Mouse (Mus musculus) neural tube, embryonic 15.5 days (tissue): ENCODE results near the gene Spa17. TPM values are rescaled to one million over a fixed set of nuclear protein-coding genes. Genes with fewer than 3 reads are reported as not detected.

Experiments
- ATAC-seq: fragments of 200-750 bp; cut with Nextera tagmentation; 2 replicates; pipeline ENCODE4 v1.8.0; 2017; ENCODE audit warnings: mild to moderate bottlenecking, moderate TSS enrichment, moderate library complexity; ENCODE audit not compliant: low FRiP score
- H3K27ac ChIP-seq: fragments of 300-500 bp; sonication (generic); replicated peaks from 2 replicates; pipeline ENCODE4 v1.5.1; 2015; ENCODE audit warnings: mild to moderate bottlenecking, inconsistent platforms
- H3K27me3 ChIP-seq: fragments of 300-500 bp; sonication (generic); replicated peaks from 2 replicates; pipeline ENCODE4 v1.6.1; 2015; ENCODE audit warnings: inconsistent platforms
- H3K36me3 ChIP-seq: fragments of 300-500 bp; sonication (generic); 2 replicates; pipeline ENCODE4 v1.6.1; 2015; ENCODE audit warnings: inconsistent platforms
- H3K4me1 ChIP-seq: fragments of 300-500 bp; sonication (generic); 2 replicates; pipeline ENCODE4 v1.6.1; 2015; ENCODE audit warnings: inconsistent platforms
- H3K4me2 ChIP-seq: fragments of 300-500 bp; sonication (generic); 2 replicates; pipeline ENCODE4 v1.6.1; 2015; ENCODE audit warnings: inconsistent platforms, mild to moderate bottlenecking, moderate library complexity
- H3K4me3 ChIP-seq: fragments of 300-500 bp; sonication (generic); replicated peaks from 2 replicates; pipeline ENCODE4 v1.5.1; 2015; ENCODE audit warnings: mild to moderate bottlenecking, inconsistent platforms
- H3K9ac ChIP-seq: fragments of 300-500 bp; sonication (generic); replicated peaks from 2 replicates; pipeline ENCODE4 v1.6.1; 2015; ENCODE audit warnings: mild to moderate bottlenecking, inconsistent platforms
- H3K9me3 ChIP-seq: fragments of 300-500 bp; sonication (generic); replicated peaks from 2 replicates; pipeline ENCODE4 v1.6.1; 2016; ENCODE audit warnings: inconsistent platforms
- WGBS: fragments of 180-500 bp; shearing (Covaris S2); methylation state at CpG from one replicate; pipeline ENCODE4 v1.1.7; 2015; ENCODE audit warnings: mixed read lengths; 5-methylcytosine and 5-hydroxymethylcytosine counted together
- polyA plus RNA-seq: library from polyadenylated mRNA; unstranded; fragments of >200 nt; fragmentation: Nextera tagmentation; extraction: Ambion mirVana; gene quantifications from 2 replicates; pipeline ENCODE4 v1.2.1, GENCODE M21; 2015

Spa17 gene
- polyA plus RNA-seq = 7.4 and 11.0 TPM in 2 replicates

DNA sequence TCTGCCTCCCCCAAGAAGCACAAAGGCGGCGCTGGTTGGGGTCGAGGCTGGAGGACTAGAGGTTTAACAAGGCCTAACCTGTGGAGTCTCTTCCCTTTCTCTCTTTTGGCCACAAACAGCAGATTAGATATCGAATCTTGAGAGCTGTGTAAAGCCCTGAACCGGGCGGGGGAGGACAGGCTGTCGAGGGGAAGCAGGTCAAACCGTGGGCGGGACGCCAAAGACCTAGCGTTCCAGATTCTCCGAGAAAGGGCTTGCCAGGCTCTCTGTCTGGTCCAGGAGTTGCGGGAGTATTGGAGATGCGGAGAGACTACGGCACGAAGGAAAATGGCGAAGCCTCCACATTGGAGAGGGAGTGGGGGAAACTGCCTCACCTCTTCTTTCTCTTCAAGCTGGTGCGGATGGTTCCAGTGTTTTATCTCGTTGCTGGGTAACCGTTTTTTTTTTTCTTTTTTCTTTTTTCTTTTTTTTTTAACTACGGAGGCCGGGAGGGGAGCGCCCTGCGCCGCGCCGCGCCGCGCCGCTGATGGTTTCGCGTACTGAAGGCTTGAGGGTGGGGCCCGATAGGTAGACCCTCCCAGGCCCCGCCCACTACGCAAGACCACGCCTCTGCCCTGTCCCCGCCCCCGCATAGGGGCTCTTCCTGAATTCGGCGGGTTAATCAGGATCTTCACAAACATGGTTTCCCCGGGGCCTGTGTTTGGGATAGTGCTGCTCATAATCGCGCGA, at the start of gene Spa17:
Spa17 (minus strand) TSS at position 541 of the 729 bp plus-strand sequence.
- WGBS = under 1% methylated on average over 45 of the region's 45 CpGs
- peak within 1 kb of the TSS; percentile 73 for H3K4me2 ChIP-seq
- peak within 1 kb of the TSS; percentile 89 for H3K27ac ChIP-seq
- H3K9me3 ChIP-seq = no peaks in the 10 kb centered on the region
- H3K36me3 ChIP-seq = no peaks in the 10 kb centered on the region
- peaks cover 16% of the 10 kb centered on the region for H3K4me1 ChIP-seq
- peak within 1 kb of the TSS; percentile 79 for H3K9ac ChIP-seq
- H3K27me3 ChIP-seq = no peaks in the 10 kb centered on the region
- peak; percentile 97 for ATAC-seq
- H3K4me3 ChIP-seq = peak within 1 kb of the TSS; percentile 71

DNA sequence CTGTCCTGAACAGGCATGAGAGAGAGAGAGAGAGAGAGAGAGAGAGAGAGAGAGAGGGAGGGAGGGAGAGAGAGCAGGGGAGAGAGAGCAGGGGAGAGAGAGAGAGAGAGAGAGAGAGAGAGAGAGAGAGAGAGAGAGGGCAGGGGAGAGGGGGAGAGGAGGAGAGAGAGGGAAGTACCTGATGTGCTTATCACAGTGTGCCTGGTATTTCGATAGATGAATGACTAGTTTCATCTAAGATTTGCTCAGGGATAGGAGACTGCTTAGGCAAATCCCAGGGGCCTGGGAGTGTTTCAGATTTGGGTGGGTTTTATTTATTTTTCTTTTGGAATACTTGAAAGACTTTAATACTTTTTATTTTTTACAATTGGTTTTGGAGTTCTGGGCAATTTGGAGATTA, 49.7 kb upstream of the Spa17 start:
- H3K4me2 ChIP-seq = no peak overlapping the region
- 73% methylated on average over 1 of the region's 1 CpGs for WGBS
- no peaks in the 10 kb centered on the region for H3K4me1 ChIP-seq
- no peak overlapping the region for H3K27ac ChIP-seq
- H3K9ac ChIP-seq = no peak overlapping the region
- no peak for ATAC-seq
- H3K4me3 ChIP-seq = no peak overlapping the region
- no peaks in the 10 kb centered on the region for H3K27me3 ChIP-seq
- H3K9me3 ChIP-seq = no peaks in the 10 kb centered on the region
- no peaks in the 10 kb centered on the region for H3K36me3 ChIP-seq

DNA sequence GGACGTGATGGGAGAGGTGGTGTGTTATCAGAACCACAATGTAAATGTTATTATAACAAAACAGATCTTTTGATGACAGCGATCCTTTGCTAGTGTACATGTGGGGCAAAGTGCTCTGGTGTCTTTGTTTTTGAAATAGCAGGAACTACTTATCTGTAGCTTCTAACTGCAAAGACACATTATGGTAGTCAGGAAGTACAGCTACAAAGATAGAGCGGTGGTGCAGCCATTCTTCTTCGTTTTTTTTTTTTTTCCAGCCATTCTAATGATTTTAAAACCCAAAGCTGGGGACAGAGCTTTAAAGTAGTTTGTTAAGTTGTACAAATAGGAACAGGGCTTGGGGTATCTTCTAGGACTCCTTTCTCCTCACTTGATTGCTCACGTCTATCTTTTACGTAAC, 45.9 kb upstream of the Spa17 start:
- Histone ChIP-seq H3K4me3 (no peak overlapping the region), H3K9ac (no peak overlapping the region), H3K27ac (no peak overlapping the region), H3K4me1 (peaks cover 12% of the 10 kb centered on the region), H3K27me3 (no peaks in the 10 kb centered on the region), H3K36me3 (peaks cover under 1% of the 10 kb centered on the region; the same call in 1 of the 2 replicates), H3K9me3 (no peaks in the 10 kb centered on the region), H3K4me2 (no peak overlapping the region)
- ATAC-seq = no peak
- 87% methylated on average over 6 of the region's 6 CpGs for WGBS

DNA sequence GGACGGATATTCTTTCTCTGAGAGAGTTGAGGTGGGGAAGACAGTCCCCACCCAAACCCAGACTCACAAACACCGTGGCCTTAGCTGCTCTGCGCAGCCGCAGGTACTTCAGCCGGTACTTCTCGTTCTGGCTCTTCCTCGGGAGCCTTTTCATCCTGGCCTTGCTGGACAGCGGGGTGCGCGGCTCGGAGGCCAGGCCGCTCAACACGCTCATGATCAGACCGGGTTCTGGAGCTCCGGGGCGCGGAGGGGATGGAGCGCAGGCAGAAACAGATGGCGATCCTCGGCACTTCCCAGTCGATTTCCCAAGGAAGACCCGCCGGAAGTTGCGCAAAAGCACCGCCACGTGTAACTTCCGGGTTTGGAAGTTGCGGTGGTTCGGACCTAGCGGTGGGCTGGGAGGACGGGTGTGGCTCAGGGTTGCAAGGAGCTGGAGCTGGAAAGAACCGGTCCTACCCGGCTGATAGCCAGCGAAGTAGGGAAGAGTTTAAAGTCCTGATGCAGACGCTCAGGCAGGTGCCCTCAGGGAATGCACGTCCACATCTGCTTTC, 43.5 kb upstream of the Spa17 start, which contains the start of gene Tbrg1:
Tbrg1 (minus strand) TSS at position 382 of the 551 bp plus-strand sequence.
- Histone ChIP-seq H3K4me2 (peak within 1 kb of the TSS; percentile 83), H3K9me3 (no peaks in the 10 kb centered on the region), H3K36me3 (peaks cover 25% of the 10 kb centered on the region), H3K4me3 (peak within 1 kb of the TSS; percentile 72), H3K9ac (peak within 1 kb of the TSS; percentile 74), H3K27me3 (no peaks in the 10 kb centered on the region), H3K4me1 (peaks cover 12% of the 10 kb centered on the region), H3K27ac (peak within 1 kb of the TSS; percentile 78)
- ATAC-seq = peak; percentile 93
- under 1% methylated on average over 36 of the region's 36 CpGs for WGBS

DNA sequence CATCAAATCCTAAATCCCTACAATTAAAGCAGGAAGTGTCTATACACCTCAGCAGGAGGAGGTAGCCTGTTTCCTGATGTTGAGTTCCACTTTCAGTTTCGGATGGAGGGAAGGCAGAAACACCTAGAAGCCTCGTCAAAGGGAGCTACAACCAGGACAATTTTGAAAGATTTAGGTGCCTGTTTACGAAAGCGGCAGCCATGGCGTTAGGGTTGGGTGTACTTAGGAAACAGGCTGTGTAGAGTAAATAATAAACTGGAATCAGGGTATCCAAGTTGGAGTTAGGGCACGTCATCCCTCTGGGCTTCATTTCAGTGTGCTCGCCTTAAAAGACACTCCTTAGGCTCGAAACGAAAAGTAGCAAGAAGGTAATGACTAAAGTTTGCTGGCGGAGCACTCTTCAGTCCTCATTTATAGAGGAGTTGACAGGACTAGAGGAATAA, 42.9 kb upstream of the Spa17 start:
- ATAC-seq = no peak; the same call in 1 of the 2 replicates

DNA sequence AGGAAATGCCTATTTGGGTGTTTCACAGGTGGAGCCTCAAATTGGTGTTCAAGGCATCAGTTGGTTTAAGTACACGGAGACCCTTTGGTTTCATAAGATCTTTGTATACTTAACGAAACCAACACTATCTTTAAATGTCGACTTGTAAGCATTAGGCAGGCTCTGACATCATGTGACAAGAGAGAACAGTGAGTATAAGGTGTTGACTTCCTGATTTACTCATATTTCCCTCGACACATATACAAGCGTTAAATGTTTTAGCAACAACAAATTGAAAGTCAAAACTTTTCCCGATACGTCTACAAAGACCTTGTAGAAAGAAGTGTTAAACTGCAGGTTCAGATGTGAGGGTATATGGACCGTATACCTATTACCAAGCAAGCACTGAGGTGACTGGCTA, 42.4 kb upstream of the Spa17 start:
- Histone ChIP-seq H3K4me2 (peak overlapping the region; percentile 83), H3K27me3 (no peaks in the 10 kb centered on the region), H3K4me1 (peaks cover 12% of the 10 kb centered on the region), H3K36me3 (peaks cover 31% of the 10 kb centered on the region), H3K9ac (peak overlapping the region; percentile 74; the same call in 1 of the 2 replicates), H3K9me3 (no peaks in the 10 kb centered on the region), H3K4me3 (peak overlapping the region; percentile 72), H3K27ac (no peak overlapping the region)
- no peak for ATAC-seq
- 69% methylated on average over 8 of the region's 8 CpGs for WGBS

More for the DNA sequence above, 42.9 kb upstream of the Spa17 start:
- peaks cover 12% of the 10 kb centered on the region for H3K4me1 ChIP-seq
- no peaks in the 10 kb centered on the region for H3K27me3 ChIP-seq
- peak overlapping the region; percentile 78 for H3K27ac ChIP-seq
- H3K4me3 ChIP-seq = peak overlapping the region; percentile 72
- peak overlapping the region; percentile 83 for H3K4me2 ChIP-seq
- H3K9ac ChIP-seq = peak overlapping the region; percentile 74
- H3K9me3 ChIP-seq = no peaks in the 10 kb centered on the region
- WGBS = 3% methylated on average over 10 of the region's 10 CpGs
- peaks cover 26% of the 10 kb centered on the region for H3K36me3 ChIP-seq

DNA sequence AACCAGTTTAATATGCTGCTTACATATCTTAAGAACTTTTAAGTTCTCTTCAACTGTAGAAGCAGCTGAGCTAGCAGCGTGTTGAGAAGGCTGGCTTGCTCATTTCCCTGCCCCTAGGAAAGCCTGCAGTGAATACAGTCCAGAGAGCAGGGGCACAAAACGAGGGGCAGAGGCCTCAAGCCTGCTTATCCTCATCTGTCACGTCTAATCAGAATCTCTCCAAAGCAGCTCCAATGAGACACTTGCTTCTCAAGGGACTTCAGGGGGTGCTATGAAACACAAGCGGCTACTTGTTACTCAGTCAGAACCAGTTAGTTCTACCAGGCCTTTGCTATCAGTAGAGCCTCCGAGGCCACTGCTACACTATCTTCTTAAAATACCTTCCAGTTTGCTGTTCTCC, 40.3 kb upstream of the Spa17 start:
- WGBS = 91% methylated on average over 5 of the region's 5 CpGs

DNA sequence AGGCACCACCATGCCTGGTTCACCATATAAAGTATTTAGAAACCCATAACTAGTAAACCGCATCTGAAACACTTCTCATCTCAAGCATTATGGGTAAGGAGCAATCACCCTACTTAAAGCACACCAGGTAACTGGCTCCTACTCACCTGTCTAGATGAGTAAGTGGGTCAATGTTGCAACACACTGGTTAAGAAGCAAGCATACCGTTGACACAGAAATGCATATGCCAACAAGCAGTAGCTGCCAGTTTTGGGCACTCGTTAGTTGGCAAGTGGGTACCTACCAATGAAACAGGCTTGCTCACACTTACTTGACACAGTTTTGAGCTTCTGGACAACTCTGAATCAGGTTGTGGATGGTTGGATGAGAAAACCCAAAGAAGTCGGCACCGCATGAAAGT, 37.1 kb upstream of the Spa17 start:
- Histone ChIP-seq H3K4me3 (no peak overlapping the region), H3K36me3 (peaks cover 69% of the 10 kb centered on the region), H3K27ac (no peak overlapping the region)

More for the DNA sequence above, 40.3 kb upstream of the Spa17 start:
- no peaks in the 10 kb centered on the region for H3K9me3 ChIP-seq
- no peak overlapping the region for H3K4me2 ChIP-seq
- peaks cover 12% of the 10 kb centered on the region for H3K4me1 ChIP-seq
- no peak for ATAC-seq
- no peak overlapping the region for H3K4me3 ChIP-seq
- H3K27me3 ChIP-seq = no peaks in the 10 kb centered on the region
- H3K9ac ChIP-seq = no peak overlapping the region
- peaks cover 51% of the 10 kb centered on the region for H3K36me3 ChIP-seq
- H3K27ac ChIP-seq = no peak overlapping the region

DNA sequence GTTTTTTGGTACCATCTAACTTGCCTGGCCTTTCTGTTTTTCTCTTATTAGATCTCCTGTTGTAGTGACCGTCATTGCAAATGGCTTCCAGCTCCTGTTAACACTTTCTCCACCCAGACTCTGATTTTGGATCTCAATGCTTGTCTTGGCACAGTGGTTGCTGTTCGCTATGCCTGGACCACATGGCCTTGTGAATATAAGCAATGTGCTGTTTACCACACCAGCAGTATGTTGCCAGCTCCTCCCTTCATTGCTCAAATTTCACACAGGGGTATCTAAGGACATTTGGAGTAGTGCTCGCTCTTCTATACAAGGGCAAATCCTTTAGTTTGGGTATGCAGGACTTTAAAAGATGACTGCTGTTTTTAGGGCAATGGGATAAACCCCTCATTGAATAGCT, 32.7 kb upstream of the Spa17 start:
- peaks cover 40% of the 10 kb centered on the region for H3K36me3 ChIP-seq
- H3K27me3 ChIP-seq = no peaks in the 10 kb centered on the region
- no peaks in the 10 kb centered on the region for H3K4me1 ChIP-seq
- WGBS = 88% methylated on average over 3 of the region's 3 CpGs
- H3K27ac ChIP-seq = no peak overlapping the region
- H3K4me3 ChIP-seq = no peak overlapping the region
- no peak for ATAC-seq
- no peaks in the 10 kb centered on the region for H3K9me3 ChIP-seq
- H3K4me2 ChIP-seq = no peak overlapping the region
- H3K9ac ChIP-seq = no peak overlapping the region

More for the DNA sequence above, 37.1 kb upstream of the Spa17 start:
- Histone ChIP-seq H3K9ac (no peak overlapping the region), H3K4me2 (no peak overlapping the region), H3K9me3 (no peaks in the 10 kb centered on the region), H3K27me3 (no peaks in the 10 kb centered on the region), H3K4me1 (no peaks in the 10 kb centered on the region)
- 98% methylated on average over 5 of the region's 5 CpGs for WGBS
- no peak for ATAC-seq

DNA sequence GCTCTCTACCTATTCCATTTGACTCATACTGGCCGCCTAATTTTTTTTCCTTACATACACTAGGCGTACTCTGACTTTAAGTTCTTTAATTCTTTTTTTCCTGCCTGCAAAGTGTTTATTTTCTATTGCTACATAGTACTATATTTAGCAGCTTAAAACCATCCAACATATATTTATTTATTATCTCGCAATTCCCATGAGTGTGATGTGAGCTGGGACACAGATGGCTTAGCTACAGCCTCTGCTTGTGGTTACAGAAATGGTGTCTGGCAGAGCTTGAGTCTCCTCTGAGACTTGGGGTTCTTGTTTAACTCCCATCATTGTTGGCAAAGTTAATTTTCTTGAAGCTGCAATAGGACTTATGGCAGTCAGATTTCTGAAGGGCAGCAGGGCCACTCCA, 25.2 kb upstream of the Spa17 start:
- Histone ChIP-seq H3K4me1 (no peaks in the 10 kb centered on the region), H3K4me2 (no peak overlapping the region), H3K27ac (no peak overlapping the region), H3K27me3 (no peaks in the 10 kb centered on the region), H3K9ac (no peak overlapping the region), H3K9me3 (no peaks in the 10 kb centered on the region), H3K36me3 (no peaks in the 10 kb centered on the region), H3K4me3 (no peak overlapping the region)
- WGBS = 90% methylated on average over 3 of the region's 3 CpGs
- no peak for ATAC-seq

DNA sequence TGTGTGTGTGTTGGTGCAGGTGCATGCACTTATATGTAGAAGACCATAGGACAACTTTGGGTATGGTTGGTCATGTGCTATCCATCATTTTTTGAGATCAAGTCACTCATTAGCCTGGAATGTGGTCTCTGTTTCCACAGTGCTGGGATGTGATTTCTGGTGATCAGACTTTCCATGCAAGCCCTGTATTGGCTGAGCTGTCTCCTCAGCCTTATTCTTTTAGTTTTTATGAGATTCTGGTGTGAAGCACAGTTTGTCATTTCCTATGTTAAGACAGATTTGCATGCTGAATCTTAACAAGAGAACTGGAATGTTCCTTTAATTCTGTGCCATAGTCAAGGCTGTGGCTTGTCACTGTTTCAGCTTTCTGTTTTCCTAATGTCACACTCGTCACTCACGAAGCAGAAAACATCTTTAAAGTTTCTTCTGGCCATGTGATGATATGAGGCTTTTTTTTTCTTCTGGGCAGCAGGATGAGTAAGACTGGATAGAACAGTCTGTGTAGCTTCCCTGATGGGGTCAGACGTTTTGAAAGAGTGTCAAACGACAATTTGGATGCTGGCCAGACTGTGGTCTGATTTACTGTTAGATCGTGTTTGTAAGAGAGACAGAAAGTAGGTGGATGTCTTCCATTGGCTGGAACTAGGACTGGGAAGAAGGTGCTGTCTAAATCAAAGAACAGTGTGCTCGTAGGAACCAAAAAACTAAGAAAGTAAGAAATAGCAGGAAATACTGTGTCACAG, 23.4 kb upstream of the Spa17 start:
- H3K9me3 ChIP-seq = no peaks in the 10 kb centered on the region
- no peak for ATAC-seq
- WGBS = 53% methylated on average over 6 of the region's 6 CpGs
- no peak overlapping the region for H3K4me3 ChIP-seq
- no peak overlapping the region for H3K9ac ChIP-seq
- H3K4me1 ChIP-seq = no peaks in the 10 kb centered on the region
- no peak overlapping the region for H3K27ac ChIP-seq
- H3K27me3 ChIP-seq = no peaks in the 10 kb centered on the region
- H3K36me3 ChIP-seq = no peaks in the 10 kb centered on the region
- H3K4me2 ChIP-seq = no peak overlapping the region
